Mouse (Mus musculus) limb, embryonic 12.5 days (tissue): Measurements from ENCODE around the gene Ppm1f. TPM values are rescaled to one million over a fixed set of nuclear protein-coding genes. Genes with fewer than 3 reads are reported as not detected.
"Not testable (repeated sequence)": the region's sequence is repeated elsewhere in the genome, so short reads cannot be mapped to it uniquely, and the experiment has no call there.

ENCODE experiments used
- ATAC-seq: fragments of 200-750 bp; cut with Nextera tagmentation; 2 replicates; pipeline ENCODE4 v1.8.0; 2017; ENCODE audit warnings: low read depth, moderate TSS enrichment; ENCODE audit not compliant: insufficient number of reproducible peaks, insufficient read depth, low FRiP score, low TSS enrichment
- H3K27ac ChIP-seq: fragments of 300-500 bp; sonication (generic); 2 replicates; pipeline ENCODE4 v1.5.1; 2016; ENCODE audit warnings: mild to moderate bottlenecking, moderate library complexity
- H3K27me3 ChIP-seq: fragments of 300-500 bp; sonication (generic); 2 replicates; pipeline ENCODE4 v1.6.1; 2016; ENCODE audit warnings: mild to moderate bottlenecking, moderate library complexity
- H3K36me3 ChIP-seq: fragments of 300-500 bp; sonication (generic); 2 replicates; pipeline ENCODE4 v1.6.1; 2016; ENCODE audit warnings: mild to moderate bottlenecking, moderate library complexity
- H3K4me1 ChIP-seq: fragments of 300-500 bp; sonication (generic); replicated peaks from 2 replicates; pipeline ENCODE4 v1.6.1; 2016
- H3K4me2 ChIP-seq: fragments of 300-500 bp; sonication (generic); 2 replicates; pipeline ENCODE4 v1.6.1; 2016; ENCODE audit warnings: mild to moderate bottlenecking, moderate library complexity
- H3K4me3 ChIP-seq: fragments of 300-500 bp; sonication (generic); replicated peaks from 2 replicates; pipeline ENCODE4 v1.5.1; 2016; ENCODE audit warnings: mild to moderate bottlenecking
- H3K9ac ChIP-seq: fragments of 300-500 bp; sonication (generic); replicated peaks from 2 replicates; pipeline ENCODE4 v1.6.1; 2016; ENCODE audit warnings: mild to moderate bottlenecking, moderate library complexity
- H3K9me3 ChIP-seq: fragments of 300-500 bp; sonication (generic); 2 replicates; pipeline ENCODE4 v1.6.1; 2016; ENCODE audit warnings: mild to moderate bottlenecking, moderate library complexity
- WGBS: fragments of 180-500 bp; shearing (Covaris S2); methylation state at CpG from one replicate; pipeline ENCODE4 v1.1.7; 2016; 5-methylcytosine and 5-hydroxymethylcytosine counted together
- polyA plus RNA-seq: library from polyadenylated mRNA; unstranded; fragments of >200 nt; fragmentation: Nextera tagmentation; extraction: Ambion mirVana; gene quantifications from 2 replicates; pipeline ENCODE4 v1.2.1, GENCODE M21; 2016

Gene Ppm1f
- polyA plus RNA-seq = 40.5 and 41.9 TPM in 2 replicates

DNA sequence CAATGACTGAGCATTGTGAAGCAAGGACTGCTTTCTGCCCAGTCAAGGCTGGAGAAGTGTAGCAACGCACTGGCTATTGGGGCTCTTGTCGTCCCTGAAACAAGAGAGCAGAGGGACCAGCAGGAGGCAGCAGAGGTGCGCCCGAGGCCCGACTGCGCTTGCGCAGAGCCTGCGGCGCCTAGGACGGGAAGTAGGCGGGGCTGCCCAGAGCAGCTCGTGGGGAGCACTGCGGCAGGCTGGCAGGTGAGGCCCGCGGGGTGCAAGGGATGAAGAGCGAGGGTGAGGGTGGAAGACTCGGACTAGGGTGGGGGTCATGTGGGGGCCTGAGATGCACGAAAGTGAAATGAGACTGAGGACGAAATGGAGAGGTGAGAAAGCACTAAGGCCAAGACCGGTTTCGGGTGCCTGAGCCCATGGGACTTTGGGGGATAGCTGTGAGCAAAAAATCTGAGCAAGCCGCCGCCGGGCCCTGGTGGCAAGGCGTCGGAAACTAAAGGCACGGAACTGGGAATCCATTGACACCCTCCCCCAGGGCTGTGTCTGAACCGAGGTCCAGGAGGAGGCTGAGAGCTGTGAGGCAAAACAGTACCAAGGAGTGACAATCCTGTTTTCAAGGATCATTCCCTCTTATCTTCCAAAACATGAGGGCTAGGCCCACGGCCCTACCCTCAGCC is at the start of gene Ppm1f:
Gene Ppm1f, plus strand, starts transcription at position 88 of the 674 bp plus-strand sequence.
- H3K4me1 ChIP-seq = peaks cover 13% of the 10 kb centered on the region
- under 1% methylated on average over 29 of the region's 29 CpGs for whole genome bisulfite sequencing
- peak within 1 kb of the TSS; percentile 61 for H3K4me3 ChIP-seq
- peak within 1 kb of the TSS; percentile 75 for H3K9ac ChIP-seq
- no peaks in the 10 kb centered on the region for H3K27me3 ChIP-seq
- peak within 1 kb of the TSS; percentile 66 for H3K27ac ChIP-seq
- H3K4me2 ChIP-seq = peak within 1 kb of the TSS; percentile 69
- no peaks in the 10 kb centered on the region for H3K9me3 ChIP-seq
- H3K36me3 ChIP-seq = peaks cover 28% of the 10 kb centered on the region
- ATAC-seq = peak; percentile 85

DNA sequence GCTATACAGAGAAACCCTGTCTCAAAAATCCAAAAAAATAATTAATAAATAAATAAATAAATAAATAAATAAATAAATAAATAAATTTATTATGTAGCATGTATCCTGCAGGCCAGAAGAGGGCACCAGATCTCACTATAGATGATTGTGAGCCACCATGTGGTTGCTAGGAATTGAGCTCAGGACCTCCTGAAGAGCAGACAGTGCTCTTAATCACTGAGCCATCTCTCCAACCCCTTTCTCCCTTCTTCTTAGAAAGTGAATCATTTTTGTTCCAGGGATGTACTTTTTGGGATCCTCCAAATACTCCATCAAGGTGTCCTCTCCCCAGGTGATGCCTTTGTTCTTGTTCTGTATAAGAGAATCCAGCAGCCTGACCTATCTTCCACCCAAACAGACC is 47.1 kb upstream of the Ppm1f start:
- no peak for ATAC-seq
- Histone ChIP-seq H3K27ac (no peak overlapping the region), H3K36me3 (no peaks in the 10 kb centered on the region), H3K4me2 (no peak overlapping the region), H3K27me3 (no peaks in the 10 kb centered on the region), H3K4me1 (no peaks in the 10 kb centered on the region), H3K9me3 (peaks cover 8% of the 10 kb centered on the region; the same call in 1 of the 2 replicates), H3K4me3 (no peak overlapping the region), H3K9ac (no peak overlapping the region)

DNA sequence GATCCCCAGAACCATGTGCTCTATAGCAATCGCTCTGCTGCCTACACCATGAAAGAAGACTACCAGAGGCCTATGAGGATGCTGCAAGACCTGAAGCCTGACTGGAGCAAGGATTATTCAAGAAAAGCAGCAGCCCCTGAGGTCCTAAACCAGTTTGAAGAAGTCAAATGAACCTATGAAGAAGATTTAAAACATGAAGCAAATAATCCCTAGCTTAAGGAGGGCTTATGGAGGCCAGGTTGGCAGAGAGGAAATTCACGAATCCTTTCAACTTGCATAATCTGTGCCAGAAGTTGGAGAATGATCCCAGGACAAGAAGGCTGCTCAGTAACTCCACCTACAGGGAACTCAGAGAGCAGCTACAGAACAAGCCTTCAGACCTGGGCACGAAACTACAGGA is 43.9 kb upstream of the Ppm1f start:
- peaks cover 8% of the 10 kb centered on the region; the same call in 1 of the 2 replicates for H3K9me3 ChIP-seq
- no peak overlapping the region for H3K4me3 ChIP-seq
- H3K27me3 ChIP-seq = no peaks in the 10 kb centered on the region
- H3K27ac ChIP-seq = no peak overlapping the region
- ATAC-seq = no peak
- H3K4me2 ChIP-seq = no peak overlapping the region
- H3K9ac ChIP-seq = no peak overlapping the region
- no peaks in the 10 kb centered on the region for H3K36me3 ChIP-seq
- WGBS = 74% methylated on average over 3 of the region's 3 CpGs
- no peaks in the 10 kb centered on the region for H3K4me1 ChIP-seq

DNA sequence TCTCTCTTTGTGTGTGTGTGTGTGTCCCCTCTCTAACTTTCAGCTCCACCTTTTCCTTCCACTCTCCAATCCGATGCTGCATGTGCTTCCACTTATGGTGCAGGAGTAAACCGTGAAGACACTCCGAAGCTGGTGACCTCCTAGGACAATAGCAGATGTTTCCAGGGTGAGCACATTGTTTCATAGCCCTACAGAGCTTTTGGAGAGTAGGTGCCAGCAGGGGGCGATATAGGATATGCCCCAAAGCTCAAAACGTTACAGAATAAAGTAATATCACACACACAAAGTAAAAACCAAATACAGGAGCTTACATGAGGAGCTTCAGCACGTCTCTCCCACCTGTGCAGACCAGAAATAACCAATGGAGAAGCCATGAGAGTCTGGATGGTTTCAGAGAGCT is 41.4 kb upstream of the Ppm1f start:
- 33% methylated on average over 6 of the region's 6 CpGs for WGBS
- Histone ChIP-seq H3K9ac (no peak overlapping the region), H3K4me2 (no peak overlapping the region), H3K27ac (no peak overlapping the region), H3K4me3 (no peak overlapping the region), H3K36me3 (no peaks in the 10 kb centered on the region), H3K9me3 (peaks cover 8% of the 10 kb centered on the region; the same call in 1 of the 2 replicates), H3K4me1 (no peaks in the 10 kb centered on the region), H3K27me3 (no peaks in the 10 kb centered on the region)
- ATAC-seq = no peak

DNA sequence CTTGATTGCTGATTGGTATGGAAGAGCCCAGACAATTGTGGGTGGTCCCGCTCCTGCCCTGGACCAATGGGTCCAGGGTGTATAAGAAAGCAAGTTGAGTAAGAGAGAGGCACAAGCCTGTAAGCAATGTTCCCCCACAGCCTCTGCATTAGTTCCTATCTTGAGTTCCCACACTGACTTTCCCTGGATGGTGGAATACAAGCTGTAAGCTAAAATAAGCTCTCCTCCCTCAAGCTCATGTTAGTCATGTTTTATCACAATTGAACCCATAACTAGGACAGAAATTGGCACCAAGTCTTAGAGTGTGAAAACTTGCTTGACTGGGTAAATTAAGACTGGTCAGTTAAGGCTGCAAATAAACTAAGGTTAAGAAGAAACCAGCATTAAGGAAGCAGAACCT is 40.7 kb upstream of the Ppm1f start:
- Histone ChIP-seq H3K4me3 (no peak overlapping the region), H3K4me2 (no peak overlapping the region), H3K27me3 (no peaks in the 10 kb centered on the region), H3K27ac (no peak overlapping the region), H3K9ac (no peak overlapping the region), H3K9me3 (peaks cover 8% of the 10 kb centered on the region; the same call in 1 of the 2 replicates), H3K4me1 (no peaks in the 10 kb centered on the region), H3K36me3 (no peaks in the 10 kb centered on the region)
- 83% methylated on average over 1 of the region's 1 CpGs for WGBS
- no peak for ATAC-seq

DNA sequence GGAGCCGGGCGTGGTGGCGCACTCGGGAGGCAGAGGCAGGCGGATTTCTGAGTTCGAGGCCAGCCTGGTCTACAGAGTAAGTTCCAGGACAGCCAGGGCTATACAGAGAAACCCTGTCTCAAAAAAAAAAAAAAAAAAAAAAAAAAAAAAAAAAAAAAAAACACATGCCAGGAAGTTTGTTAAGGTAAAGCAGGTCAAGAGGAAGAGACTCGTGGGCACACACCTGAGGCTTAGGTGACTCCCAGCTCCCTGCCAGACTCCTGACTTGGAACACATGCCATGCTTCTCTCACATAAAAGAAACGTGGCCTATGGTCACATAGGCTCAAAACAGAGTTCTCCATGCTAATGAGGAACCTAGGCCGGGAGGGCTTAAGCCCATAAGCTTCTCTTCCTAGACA is 40.2 kb upstream of the Ppm1f start:
- 78% methylated on average over 9 of the region's 9 CpGs for WGBS
- H3K36me3 ChIP-seq, H3K4me3 ChIP-seq, H3K9ac ChIP-seq, H3K4me2 ChIP-seq, H3K9me3 ChIP-seq, ATAC-seq, H3K27me3 ChIP-seq, H3K4me1 ChIP-seq, H3K27ac ChIP-seq: not testable (repeated sequence)

DNA sequence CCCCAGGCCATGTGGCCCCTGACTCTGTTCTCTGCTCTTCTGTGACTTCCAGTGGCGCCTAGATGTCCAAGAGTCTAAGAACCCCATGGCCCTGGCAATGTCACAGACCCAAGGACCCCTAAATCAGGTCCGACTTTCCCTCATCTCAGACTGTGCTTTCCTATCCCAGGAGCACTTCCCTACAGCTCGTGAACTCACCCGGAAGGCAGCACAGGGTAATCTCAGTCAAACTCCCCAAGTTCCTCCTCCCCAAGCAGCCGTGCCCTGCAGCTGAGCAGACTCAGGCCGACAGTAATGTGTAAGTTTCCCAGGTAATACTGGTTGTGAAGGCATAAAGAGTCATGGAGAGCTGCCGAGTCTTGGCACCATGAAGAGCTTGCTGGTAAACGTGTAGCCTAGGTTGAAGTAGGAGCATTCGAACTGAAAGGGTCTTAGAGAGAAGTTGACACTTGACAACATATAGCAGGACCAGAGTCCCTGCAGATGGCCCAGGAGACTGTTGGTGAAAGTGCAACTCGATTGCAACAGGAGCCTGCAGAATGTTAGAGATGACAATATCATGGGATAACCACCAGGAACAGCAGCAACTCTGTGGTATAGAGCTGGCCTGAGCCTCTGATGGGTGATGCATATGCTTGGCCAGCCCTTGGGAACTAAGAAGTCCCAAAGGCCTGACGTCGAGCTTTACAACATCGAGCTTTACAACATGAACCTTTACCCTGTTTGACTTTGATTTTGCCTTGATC is 39.4 kb upstream of the Ppm1f start:
- Histone ChIP-seq H3K9me3 (no peaks in the 10 kb centered on the region), H3K4me3 (no peak overlapping the region), H3K27ac (no peak overlapping the region), H3K9ac (no peak overlapping the region), H3K4me2 (no peak overlapping the region), H3K4me1 (no peaks in the 10 kb centered on the region), H3K27me3 (no peaks in the 10 kb centered on the region), H3K36me3 (no peaks in the 10 kb centered on the region)
- WGBS = 74% methylated on average over 13 of the region's 13 CpGs
- no peak for ATAC-seq

DNA sequence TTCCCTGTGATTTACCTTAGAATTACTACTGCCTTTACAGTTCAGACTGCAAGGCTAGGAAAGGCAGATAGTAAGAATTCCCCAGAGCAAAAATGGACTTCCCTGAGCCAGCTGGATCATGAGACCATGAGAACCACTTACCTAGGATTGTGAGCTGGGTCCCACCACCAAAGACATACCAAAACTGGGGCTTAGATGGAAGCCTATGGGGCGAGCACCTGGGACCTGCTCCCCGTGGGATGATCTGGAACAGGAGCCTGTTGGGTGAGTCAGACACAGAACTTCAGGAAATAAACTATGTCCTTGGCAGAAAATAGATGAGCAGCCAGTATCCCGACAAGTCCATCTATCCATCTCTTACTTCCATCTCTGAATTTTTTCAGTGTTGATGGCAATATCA is 34.0 kb upstream of the Ppm1f start:
- Histone ChIP-seq H3K9me3 (no peaks in the 10 kb centered on the region), H3K27me3 (no peaks in the 10 kb centered on the region), H3K9ac (no peak overlapping the region), H3K4me3 (no peak overlapping the region), H3K4me1 (no peaks in the 10 kb centered on the region), H3K4me2 (no peak overlapping the region), H3K27ac (no peak overlapping the region), H3K36me3 (no peaks in the 10 kb centered on the region)
- 76% methylated on average over 3 of the region's 3 CpGs for WGBS
- ATAC-seq = no peak

DNA sequence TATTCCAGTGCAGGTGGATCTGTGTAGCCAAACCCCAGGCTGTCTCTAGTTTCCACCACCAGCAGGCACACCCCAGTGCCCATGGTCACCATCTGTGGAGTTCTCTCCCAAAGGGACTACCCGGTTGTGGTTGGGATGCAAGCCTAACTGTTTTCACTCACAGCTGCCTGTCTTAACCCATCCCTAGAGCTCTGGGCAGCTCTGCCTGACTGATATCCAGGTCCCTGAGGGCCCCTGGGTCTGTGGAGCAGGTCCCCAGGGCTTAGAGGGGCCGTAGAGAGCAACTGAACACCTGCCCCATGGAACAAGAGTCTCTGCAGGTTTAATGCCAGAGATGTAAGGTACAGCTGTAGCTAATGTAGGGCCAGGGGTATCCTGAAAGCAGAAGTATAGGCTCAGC is 32.3 kb upstream of the Ppm1f start, which contains the start of gene Igll1:
Gene Igll1, minus strand, starts transcription at position 8 of the 400 bp plus-strand sequence.
- Histone ChIP-seq H3K4me3 (no peak within 1 kb of the TSS), H3K4me1 (no peaks in the 10 kb centered on the region), H3K27me3 (no peaks in the 10 kb centered on the region), H3K27ac (no peak within 1 kb of the TSS), H3K4me2 (no peak within 1 kb of the TSS), H3K9me3 (no peaks in the 10 kb centered on the region), H3K9ac (no peak within 1 kb of the TSS), H3K36me3 (no peaks in the 10 kb centered on the region)
- no peak for ATAC-seq
- 81% methylated on average over 2 of the region's 2 CpGs for WGBS

DNA sequence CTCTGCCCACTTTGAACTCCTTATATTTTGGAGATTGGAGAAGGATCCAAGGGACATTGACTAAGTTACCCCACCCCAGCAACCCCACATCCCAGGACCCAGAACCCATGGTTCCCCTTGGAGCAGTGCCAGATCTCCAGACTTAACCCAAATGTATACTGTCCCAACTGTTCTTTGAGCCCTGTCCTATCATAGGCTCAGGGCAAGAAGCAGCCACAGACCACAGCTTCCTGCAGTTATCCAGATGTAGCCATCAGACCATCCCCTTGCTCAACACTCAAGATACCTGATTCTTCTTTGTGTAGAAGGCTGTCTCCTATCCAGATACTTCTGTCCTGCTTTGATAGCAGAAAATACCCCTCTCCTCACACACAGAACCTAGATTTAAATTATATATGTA is 31.1 kb upstream of the Ppm1f start:
- no peak for ATAC-seq
- Histone ChIP-seq H3K27ac (no peak overlapping the region), H3K4me3 (no peak overlapping the region), H3K4me2 (no peak overlapping the region), H3K4me1 (no peaks in the 10 kb centered on the region), H3K9ac (no peak overlapping the region), H3K9me3 (no peaks in the 10 kb centered on the region), H3K27me3 (no peaks in the 10 kb centered on the region), H3K36me3 (no peaks in the 10 kb centered on the region)

DNA sequence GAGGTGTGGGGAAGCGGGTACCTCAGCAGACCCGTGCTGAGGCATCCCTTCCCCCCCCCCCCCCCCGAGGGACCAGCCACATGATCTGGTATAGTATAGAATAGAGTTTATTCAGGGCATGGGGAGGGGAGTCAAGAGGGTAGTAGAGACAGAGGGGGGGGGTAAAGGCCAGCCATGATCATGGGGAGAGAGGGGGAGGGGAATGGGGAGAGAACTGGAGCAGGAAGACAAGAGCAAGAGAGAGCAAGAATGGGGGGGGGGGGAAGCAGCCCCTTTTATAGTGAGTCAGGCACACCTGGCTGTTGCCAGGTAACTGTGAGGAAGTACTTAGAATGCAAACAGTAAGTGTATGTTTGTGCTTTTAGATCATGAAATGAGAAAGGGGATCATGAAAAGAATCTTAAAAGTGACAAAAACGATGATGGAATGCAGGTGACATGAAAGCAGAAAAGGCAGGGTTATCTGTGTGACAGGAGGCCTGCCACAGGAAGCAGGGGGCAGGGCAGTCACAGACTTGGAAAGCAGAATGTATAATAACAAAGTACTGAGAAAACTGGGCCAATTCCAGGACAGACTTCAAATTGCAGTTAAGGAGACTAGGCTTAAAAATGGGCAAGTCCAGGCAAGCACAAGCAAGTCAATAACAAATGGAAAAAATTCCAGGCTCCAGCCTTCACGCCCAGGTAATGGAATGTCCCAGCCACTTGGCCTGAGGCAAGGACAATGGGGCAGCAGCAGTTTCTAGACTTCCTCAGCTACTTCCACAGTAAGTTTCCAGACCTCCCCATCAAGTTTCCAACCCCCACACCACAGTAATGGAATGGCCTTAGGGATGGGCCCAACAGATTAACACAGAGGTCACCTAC is 30.3 kb upstream of the Ppm1f start:
- no peaks in the 10 kb centered on the region for H3K36me3 ChIP-seq
- no peak overlapping the region for H3K4me3 ChIP-seq
- H3K4me1 ChIP-seq = no peaks in the 10 kb centered on the region
- H3K27ac ChIP-seq = no peak overlapping the region
- no peak overlapping the region for H3K4me2 ChIP-seq
- no peak for ATAC-seq
- H3K9me3 ChIP-seq = no peaks in the 10 kb centered on the region
- 49% methylated on average over 4 of the region's 5 CpGs for WGBS
- H3K9ac ChIP-seq = no peak overlapping the region
- H3K27me3 ChIP-seq = no peaks in the 10 kb centered on the region
